Mouse (Mus musculus): ENCODE measurements around the gene Txlna.

DNA sequence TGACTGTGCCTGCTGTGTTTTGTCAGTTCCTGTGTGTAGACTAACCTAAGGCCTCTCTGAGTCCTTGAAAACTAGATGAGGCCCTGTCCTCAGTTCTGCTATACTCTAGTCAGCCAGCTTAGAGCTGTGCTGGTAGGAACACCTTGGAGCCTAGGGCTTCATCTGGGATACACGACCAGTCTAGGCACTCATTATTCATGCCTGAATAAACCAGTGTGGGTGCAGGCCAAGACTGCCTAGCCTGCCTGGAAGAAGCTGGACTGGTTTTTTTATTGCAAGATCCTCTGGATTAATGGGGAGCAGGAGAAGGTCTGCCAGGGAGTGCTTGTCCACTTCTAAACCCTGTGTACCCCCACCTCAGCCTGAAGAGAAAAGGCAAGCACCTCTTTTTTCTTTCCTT, 53.9 kb downstream of the Txlna start:
- TF ChIP-seq POLR2A (IDR thresholded peaks at IDR 0.05; ENCODE audit: borderline replicate concordance, extremely low read depth, insufficient read depth, insufficient read length, poor library complexity, severe bottlenecking), result no peak
- no peak for TF ChIP-seq CTCF (IDR thresholded peaks at IDR 0.05; ENCODE audit: borderline replicate concordance, extremely low read depth, insufficient read depth, insufficient read length)

Data from brain, embryonic 14.5 days (tissue).